Mouse (Mus musculus): ENCODE measurements around the gene Exoc2.

DNA sequence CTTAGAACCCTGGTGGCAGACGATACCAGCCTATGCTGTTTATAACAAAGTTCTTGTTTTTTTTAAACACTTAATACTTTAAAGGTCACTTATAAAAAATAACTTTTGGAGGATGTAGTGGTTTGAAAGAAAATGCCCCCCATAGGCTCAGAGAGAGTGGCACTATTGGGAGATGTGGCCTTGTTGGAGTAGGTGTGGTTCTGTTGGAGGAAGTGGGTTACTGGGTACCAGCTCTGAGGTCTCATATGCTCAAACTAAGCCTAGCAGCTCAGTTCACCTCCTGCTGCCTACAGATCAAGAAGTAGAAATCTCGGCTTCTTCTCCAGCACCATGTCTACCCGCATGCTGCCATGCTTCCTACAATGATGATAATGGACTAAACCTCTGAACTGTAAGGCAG, 98.1 kb downstream of the Exoc2 start:
- TF ChIP-seq CTCF (IDR thresholded peaks at IDR 0.05; ENCODE audit: low read depth) (no peak), EP300 (optimal IDR thresholded peaks at IDR 0.05) (no peak)
